Mouse (Mus musculus): ENCODE data around the gene Acvr1.
A peak's percentile ranks its signal among the peaks of the same experiment; 100 is the strongest.

The Acvr1 gene

DNA sequence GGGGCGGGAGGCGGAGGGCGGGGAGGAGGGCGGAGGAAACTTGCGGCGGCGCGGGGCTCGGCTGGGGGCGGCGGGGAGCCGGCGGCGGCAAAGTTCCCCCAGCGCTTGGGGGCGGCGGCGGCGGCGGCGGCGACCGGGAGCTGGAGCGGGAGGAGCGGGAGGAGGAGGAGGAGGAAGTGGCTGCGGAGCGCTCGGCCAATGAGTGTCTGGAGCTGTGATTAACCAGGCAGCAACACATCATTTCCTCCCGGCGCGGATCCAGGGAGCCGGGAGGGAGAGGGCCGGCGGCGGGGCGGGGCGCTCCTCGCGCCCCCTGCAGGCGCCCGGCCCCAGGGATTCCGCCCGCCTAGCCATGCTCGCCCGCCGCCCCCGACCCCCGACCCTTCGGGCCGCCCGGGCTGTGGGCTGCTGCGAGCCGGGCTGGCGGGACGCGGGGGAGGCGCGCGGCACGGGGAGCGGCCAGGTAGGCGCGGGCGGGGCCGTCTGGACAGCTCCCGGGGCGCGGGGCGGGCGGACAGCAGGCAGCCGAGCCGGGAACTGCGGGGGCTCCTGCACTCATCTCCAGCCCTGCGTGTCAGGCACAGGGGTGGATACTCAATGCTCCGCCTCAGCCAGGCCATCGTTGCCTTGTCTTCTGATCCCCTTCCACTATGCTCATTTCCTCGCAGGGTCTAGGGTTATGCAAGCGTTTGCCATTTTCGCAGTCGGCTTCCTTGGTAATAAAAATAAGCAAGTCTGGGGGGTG lies at the start of gene Acvr1, which contains the start of gene Upp2:
Gene Acvr1 (minus strand): TSS at position 92 of the 745 bp plus-strand sequence.
Gene Upp2 (plus strand): TSS at position 233 of the 745 bp plus-strand sequence.
- DNase-seq: peak; percentile 11 to 12

DNA sequence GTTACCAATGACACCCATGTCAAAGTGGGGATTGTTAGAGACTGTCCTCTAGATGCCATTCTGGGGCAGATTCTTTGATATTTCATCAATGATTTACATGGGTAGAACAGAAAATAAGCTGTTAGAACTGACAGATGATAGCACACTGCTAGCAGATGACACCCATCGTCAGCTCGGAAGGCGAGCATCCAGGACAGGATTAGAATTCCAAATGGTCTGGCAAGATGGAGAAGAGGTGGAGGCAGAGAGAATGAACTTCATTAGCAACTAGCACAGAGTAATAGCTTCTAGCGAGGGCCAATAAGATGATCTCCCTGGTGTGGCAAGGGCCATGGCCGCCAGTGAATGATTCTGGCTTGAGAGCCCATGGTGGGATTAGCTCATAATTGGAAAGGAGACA lies 48.8 kb upstream of the Acvr1 start:
- no peak for DNase-seq

DNA sequence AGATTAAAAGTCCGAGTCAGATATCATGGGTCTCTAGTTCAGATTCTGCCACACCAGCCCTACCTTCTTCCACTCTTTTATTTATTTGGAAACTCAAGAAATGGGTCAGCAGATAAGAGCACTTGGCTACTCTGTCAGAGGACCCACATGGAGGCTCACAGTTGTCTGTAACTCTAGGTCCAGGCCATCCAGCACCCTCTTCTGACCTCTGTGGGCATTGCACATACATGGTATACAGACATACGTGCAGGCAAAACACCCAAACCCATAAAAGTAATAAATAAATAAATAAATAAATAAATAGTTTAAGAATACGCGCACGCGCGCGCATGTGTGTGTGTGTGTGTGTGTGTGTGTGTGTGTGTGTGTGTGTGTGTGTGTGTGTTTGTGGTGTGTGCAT lies 47.9 kb upstream of the Acvr1 start:
- no peak for DNase-seq

DNA sequence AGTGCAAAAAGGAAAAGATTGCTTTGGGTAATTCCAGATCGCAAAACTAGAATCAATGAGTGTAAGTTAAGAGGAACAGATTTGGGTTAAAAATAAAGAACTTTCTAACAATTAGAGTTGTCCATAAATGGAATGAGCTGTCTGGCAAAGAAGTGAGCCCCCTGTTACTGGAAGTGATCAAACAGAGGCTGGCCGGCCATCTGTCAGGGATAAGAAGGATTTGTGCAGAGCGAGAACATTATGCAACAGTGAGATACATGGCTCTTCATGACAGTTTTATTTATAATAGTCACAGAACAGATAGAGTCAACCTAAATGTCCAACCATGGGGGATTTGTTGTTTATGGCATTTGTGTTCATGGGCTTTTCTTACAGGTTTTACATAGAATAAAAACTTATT lies 46.8 kb upstream of the Acvr1 start:
- no peak for DNase-seq

DNA sequence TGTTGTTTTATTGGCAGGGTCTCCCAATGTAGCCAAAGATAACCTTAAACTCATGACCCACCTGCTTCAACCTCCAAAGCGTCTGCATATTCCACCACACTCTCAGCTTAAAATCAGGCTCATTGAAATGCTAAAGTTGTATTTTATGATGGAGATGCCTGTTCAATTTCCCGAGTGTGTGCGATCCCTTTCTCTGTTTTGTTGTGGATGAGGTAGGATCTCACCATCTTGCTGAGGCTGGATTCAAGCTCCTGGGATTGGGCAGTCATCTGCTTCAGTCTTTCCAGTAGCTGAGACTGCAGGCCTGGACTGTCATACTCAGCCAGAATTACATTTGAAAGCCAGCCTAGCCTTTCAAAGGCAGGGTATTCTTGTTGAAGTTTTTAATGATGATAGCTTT lies 37.8 kb upstream of the Acvr1 start:
- DNase-seq: no peak

DNA sequence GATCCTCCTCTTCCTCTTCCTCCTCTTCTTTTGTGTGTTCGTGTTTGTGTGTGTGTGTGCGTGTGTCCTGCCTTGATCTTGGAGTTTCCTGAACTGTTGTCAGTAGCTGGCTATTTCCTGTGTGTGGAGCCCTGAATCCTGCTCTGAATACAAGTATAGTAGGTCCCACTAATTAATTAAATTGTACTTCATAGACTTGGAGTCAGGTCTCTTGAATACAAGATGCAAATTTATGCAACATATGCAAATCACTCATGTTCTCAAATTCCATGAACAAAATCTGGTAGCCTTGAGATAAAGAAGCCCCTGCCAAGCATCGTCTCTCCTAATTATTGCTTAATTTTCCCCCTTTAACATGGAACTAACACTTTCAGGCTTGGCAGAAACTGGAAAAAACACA lies 36.4 kb upstream of the Acvr1 start:
- DNase-seq: no peak

DNA sequence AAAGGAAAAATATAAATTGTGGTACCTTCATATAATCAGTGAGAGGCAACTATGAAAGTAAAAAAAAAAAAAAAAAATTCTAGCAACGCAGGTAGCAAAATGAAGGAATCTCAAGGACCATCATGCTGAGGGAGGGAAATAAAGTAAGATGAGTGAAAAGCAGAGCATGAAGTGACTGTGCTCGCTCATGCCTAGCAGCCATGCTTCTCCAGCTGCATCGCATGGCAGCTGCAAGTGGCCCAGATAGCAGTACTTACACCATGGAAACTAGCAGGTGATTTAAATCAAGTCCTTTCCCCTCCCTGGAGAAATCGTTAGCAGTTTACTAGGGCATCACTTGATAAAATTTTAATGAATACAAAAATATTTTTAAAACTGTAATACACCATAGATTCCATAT lies 34.4 kb upstream of the Acvr1 start:
- no peak for DNase-seq

DNA sequence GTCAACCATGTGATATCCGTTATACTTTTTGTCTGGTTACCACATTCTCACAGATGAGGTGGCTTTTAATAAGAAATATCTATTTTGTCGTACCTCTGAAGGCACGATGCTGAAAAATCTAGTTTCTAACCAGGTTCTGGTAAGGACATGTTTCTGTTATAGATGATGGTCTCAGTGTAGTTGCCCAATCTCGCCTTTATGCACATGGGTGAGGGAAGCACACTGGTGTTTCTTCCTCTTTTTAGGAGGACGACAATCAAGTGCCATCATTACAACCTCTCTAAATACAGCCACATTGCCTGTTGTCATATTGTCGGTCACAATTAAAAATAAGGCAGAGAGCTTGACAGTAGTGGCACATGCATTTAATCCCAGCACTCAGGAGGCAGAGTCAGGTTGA lies 32.7 kb upstream of the Acvr1 start:
- DNase-seq: no peak

DNA sequence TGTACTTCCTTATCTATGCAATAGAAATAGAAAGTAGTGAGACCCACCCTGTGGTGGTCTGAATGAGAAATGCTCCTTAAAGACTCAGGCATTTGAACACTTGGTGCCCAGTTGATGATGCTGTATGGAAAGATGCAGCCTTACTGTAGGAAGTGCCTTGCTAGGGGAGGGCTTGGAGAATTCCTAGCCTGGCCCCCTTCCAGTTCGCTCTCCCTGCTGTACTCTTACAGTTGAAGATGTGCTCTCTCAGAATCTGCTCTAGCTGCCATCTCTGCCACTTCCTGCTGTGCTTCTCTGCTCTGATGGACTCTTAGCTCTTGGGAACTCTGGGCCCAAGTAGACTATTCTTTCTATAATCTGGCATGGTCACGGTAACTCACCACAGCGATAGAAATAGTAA lies 30.6 kb upstream of the Acvr1 start:
- no peak for DNase-seq

DNA sequence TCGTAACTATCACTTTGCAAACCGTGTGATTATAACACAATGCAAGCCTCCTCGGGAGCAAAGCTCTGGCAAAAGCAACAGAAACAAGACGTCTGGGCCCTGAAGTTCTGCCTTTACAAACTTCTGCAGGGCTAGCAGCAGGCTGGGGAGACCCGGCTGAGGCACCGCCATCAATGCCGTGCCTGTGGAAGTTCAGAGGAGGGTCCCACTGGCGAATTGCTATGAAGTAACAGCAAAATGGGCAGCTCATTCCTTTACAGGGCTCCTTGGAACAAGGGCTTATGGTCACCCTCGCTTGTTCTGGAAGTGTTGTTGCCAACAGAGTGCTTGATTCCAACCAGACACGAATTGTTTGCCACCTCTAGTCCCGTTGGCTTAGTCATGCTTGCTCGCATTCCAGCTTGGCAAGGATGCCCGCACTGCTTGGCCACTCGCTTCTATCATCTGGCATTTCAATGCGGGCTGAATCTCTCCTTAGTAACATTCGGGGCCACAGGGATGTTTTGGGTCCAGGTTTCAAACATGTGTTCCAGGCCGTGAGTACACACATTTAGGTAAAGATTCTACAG lies 29.9 kb upstream of the Acvr1 start:
- DNase-seq: no peak

DNA sequence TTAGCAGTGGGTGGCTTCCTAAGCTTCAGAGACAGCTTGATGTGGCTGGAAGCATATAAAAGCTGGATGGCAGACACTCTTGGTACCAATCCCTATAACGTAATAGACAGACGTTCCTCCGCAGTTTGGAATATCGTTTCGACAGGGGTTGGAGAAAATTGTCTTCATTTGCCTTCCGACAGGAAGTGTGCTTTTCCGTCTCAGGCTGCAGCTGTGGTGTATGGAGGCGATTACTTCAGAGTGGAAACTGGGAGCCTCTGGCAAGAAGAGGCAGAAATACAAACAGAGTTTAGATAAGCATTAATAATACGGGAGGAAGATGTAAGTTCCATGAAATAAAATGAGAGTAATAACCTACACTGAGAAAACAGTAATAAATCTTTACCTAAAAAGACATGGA lies 28.4 kb upstream of the Acvr1 start:
- DNase-seq: no peak

DNA sequence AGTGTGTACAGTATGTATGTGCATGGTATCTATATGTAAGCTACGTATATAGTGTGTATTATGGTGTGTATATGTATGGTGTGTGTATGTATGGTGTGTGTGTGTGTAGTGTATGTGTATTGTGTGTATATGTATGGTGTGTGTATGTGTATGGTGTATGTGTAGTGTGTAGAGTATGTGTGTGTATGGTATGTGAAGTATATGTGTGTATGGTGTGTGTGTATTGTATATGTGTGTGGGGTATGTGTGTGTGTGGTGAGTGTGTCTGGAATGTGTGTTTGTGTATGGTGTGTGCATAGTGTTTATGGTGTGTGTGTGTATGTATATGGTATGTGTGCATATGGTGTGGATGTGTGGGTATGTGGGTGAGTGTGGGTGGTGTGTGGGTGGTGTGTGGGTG lies 23.1 kb upstream of the Acvr1 start:
- no peak for DNase-seq

DNA sequence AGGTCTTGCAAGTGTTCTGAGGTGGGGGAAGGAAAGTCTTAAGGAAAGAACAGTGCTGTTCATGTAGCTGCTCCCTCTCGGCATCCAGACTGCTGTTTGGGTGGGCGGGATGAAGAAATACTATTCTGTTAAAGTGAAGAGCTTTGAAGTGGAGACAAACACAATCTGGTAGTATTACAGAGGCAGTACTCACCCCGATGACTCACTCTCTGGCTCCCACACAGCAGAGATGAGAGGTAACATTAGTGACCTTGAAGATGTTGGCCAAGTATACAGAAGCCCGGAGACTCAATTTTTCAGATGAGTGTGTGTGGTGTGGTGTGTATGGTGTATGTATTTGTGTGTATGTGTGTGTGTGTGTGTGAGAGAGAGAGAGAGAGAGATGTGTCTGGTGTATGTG lies 22.7 kb upstream of the Acvr1 start:
- no peak for DNase-seq

DNA sequence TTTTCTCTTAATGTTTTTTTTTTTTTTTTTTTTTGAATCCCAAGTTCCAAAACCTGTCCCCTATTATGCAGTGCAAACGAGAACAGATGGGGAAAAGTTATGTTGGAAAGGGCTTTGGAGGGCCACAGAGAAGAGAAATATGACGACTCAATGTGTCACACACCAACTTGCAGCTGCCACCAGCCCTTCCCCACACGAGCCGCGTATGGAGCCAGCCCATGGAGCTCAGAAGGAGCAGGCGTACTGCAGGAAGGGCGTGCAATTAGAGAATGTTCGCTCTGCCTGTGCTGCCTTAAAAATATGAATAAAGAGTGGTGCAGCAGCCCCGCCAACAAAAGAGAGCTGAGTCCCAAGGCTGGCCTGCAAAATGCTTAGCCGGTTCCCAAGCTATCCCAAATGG lies 19.4 kb upstream of the Acvr1 start:
- DNase-seq: no peak

DNA sequence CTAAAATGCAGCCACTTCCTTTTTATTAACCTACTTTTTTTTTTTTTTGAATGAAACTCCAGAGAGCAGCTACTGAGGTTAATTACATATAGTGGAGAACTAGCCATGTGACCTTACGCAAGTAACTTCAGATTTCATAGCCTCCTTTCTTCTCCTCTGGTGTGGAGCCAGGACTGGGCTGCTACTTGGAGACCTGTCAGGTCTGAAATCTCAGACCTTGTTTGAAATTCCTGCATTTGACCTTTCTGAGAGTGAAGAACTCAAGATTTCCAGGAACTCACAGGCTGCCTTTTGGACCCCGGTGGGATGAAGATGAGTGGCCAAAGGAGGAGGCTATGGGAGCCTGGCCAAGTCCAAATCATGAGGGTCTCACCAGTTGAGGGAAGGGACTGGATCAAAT lies 7.2 kb upstream of the Acvr1 start:
- no peak for DNase-seq

DNA sequence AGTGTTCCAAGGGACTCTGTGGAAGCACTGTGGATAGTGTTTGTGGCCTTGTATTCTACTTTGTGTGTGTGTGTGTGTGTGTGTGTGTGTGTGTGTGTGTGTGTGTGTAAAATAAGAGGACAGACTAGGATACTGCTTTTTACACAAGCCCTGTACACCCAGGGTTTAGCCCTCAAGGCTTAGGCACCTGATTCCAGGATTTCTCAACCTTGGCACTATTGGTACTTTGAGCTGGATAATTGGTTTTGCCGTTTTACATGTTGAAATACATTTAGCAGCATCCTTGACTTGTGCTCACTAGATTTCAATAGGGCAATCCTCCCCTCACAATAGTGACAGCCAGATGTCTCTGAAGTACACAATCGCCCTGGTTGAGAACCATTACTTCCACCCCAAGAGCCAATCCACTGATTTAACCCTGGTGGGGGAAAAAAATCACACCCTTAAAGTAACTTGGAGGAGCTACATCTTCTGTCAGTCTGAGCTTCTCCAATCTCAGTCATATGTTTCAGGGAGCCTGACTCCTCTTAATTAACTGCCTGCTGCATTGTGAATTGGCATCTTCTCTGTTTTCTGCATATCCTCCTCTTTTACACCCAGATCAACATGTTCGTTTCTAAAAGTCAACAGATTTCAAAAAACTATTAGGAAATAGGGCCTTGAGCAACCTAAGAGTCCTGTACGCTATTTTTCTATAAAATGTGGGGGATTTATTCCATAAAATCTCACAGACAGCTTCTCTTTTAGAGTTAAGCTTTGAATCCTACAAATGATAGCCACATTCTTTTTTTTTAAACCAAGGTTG lies 2.1 kb upstream of the Acvr1 start:
- no peak for DNase-seq

DNA sequence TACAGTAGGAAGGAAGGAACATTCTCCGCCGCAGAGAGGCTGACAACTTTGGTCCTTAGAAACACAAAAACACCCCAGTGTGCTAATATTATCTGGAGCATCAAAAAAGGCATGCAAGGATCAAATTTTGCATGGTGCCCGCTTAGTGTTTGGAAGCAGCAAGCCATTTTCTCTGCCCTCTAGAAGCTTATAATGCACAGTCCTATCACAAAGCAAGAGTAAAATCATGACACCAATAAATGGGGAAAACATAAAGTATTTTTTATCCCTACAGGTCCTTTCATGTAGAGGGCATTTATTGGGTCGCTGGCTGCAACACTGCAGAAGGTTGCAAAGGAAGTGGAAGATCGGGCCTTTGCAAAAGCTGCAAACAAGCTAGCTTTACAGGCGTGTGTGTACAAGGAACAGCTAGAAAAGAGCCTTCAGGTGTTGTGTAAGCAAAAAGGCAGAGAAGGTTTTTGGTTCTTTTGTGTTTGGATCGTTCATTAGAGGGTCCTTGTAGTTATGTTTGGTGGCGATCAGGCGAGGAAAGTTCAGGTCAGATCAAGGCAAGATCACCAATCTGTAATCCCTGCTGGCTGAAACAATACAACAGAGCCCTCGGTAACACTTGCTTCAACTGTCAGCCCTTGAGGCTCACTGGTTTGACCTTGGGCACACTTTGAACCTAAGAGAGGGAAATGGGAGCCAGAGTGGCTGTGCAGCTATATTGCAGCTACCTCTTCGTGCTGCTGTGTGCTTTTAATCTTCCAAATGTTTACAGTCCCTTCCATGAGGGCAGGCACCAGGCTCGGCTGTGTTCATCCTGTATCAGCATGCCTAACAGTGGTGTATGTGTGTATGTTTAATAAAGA lies 1.1 kb upstream of the Acvr1 start:
- DNase-seq: no peak

DNA sequence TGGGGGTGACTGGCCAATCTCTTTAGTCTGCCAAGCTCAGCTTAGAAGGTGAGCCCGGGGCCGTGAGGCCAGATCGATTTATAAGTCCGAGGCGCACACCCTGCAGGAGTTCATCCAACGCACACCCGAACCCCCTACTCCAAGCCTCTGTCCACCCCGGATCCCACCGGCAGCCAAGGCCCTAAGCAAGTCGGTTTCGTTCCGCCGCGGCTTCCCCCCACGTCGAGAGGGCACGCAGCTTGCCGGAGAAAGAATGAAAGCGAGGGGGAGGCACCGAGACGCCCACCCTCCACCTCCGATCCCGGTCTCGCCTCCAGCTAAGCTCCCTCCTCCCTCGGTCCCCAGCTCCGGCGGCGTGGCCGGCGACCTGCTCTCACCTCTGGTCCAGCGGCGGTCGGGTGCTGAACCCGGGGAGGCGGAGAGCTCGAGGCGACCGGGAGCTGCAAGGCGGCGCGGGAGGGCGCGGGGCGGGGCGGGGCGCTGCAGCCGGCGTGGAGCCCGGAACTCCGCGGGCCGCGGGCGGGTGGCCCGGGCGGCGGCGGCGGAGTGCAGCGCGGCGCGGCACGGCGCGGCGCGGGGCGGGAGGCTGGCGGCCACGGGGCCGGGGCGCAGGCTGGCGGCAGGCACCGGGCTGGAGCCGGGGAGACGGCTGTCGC lies 419 bp downstream of the Acvr1 start:
- DNase-seq: peak; percentile 31 to 35

DNA sequence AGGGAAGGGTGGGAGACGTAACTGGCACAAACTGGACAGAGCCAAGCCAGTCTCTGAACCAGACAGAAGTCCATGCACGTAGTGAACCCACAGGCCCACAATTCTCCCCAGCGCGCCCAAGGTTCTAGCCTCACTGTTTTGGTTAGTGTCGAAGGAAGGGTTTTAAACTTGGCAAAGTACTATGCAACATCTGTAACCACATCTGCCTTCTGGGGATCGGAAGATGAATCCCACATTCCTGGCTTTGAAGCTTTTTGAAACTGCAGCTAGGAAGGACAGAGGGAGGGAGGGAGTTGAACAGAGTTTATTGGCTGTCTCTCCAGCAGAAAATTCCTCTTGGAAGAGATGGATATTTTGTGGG lies 928 bp downstream of the Acvr1 start:
- DNase-seq: no peak

DNA sequence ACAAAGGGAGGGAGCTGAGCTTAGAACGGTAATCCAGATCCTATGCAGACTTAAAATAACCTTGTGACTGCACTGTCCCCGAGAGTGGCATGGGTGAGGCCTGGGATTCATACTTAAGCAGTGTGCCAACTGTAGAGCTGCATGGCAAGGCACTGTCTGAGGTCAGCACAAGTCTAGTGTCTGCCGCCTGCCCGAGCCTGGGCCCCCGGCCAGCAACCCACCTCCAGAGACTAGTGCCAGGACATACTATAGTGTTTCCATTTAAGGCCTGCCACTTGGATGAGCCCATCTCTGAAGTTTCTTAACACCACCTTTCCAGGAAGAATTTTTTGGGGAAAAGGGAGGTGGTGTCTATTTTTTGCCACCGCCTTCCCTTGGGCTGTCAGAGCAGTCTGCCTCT lies 1.7 kb downstream of the Acvr1 start:
- no peak for DNase-seq

DNA sequence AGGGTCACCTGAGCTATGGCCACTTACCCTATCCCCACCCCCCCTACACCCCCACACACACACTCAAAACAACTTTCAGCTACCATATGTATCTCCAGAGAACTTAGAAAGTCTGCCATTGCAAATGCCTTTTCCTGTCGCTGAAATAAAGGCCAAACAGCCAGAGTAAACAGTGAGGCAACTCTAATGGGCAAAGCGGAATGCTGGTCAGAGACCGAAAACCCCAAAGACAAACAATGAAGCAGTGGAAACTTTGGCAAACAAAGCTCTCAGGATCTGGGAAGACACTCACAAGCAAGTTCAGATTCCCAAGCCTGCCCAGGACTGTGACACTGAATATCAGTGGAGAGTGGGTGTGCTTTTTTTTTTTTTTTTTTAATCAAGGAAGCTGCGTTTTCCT lies 4.8 kb downstream of the Acvr1 start:
- no peak for DNase-seq

DNA sequence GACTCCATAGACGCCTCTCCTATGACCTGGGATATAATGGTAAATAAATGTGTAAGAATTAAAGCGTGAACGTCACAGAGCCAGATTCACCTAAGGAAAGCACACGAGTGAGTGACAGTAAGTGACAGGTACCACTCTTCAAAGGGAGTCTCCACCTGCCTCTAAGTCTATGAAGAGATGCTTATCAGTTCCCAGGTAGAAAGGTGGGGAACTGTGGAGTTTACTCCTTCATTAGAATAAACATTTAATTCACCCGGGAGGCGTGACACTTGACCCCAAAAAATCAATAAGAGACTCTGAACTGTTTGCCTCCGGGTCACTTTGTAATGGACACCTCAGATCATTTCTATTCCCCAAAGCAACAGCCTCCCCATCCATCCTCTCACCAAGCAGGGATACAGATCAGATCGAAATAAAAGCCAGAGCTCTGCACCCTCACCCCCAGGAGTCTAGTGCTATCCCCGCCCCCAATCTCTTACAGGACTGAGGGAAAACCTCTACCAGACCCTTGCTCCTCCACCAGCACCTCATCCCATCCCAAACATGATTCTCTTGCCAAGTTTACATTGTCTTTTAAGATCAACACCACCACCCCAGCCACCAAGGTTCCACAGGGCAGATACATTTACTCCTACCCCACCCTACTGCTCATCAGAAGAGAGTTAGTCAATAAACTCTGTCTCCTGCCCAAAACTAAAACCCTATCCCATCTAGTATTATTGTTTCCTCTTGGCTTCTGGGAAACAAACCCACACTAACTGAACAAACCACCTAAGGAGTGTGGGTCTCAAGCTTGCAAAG lies 9.7 kb downstream of the Acvr1 start:
- no peak for DNase-seq
